11 mouse cellular contexts compared by ENCODE assay signal in the genomic region with DNA sequence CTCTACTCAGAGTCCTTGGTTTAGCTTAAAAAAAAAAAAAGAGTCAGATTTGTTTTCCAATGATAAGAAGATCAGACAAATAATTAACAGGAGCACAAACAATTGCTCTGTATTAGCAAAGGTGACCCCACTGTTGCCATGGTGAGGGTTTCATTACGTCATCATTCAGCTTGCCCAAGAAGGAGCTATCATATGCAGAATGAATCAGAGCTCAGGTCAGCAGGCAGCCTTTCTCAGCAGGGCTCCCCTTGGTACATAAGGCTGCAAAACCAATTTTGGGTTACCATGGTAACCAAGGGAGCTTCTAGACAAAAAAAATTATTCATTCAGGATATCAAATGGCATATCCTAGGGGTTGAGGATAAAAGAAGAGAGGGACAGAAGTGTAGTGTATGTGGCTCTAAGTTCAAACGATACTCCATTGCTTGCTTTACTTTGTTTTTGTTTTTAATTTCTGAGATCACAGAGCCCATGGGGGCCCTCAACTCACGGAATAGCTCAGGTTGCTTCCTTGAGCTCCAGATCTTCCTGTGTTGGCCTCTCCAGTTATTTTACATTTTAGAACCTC. TPM values are rescaled to one million over a fixed set of nuclear protein-coding genes. Genes with fewer than 3 reads are reported as not detected.
A peak's percentile ranks its signal among the peaks of the same experiment; 100 is the strongest.
DNase-seq lines count a peak whose midpoint lies in the region; ATAC-seq lines count a peak whose summit lies in the region.
"Had no signal": no experiment of that assay in that cellular context is flagged by ENCODE, and none has a peak within 500 bp of the region (broad histone marks: within the 10 kb centered on the region; RNA-seq: fewer than 3 reads in every experiment).

No protein-coding gene starts in this region.

- no peak overlapping the region for H3K9ac ChIP-seq in midbrain, embryonic 16.5 days (ENCODE audit: low read depth, low read length)
- H3K9ac ChIP-seq: heart, embryonic 15.5 days had no signal

- peak; percentile 76 for ATAC-seq in midbrain, embryonic 16.5 days

- peak; percentile 33 for DNase-seq in embryo, embryonic 10 days (ENCODE audit: low spot score)
- DNase-seq in embryo, embryonic 9.5 days (ENCODE audit: extremely low spot score): no peak
- DNase-seq in NIH3T3 (ENCODE audit: low read depth): peak; percentile 63
- DNase-seq in forelimb bud, embryonic 11.5 days (ENCODE audit: low read depth, low spot score): peak; percentile 14
- DNase-seq in right cerebral cortex, adult 2 months (ENCODE audit: low spot score in 2 of 2): no peak
- no peak for DNase-seq in lung, postnatal 14 days
- DNase-seq in right cerebral cortex, adult 18-20 months: no peak
- DNase-seq: cerebellum, adult 9-10 months; kidney, adult 8-10 months had no signal

- H3K9me3 ChIP-seq in midbrain, embryonic 16.5 days (replicated peaks; ENCODE audit: control insufficient read depth, low read length, poor library complexity, severe bottlenecking): no peaks in the 10 kb centered on the region
- H3K9me3 ChIP-seq: heart, embryonic 15.5 days had no signal

- no peak overlapping the region for H3K4me3 ChIP-seq in midbrain, embryonic 16.5 days (ENCODE audit: low read depth, low read length)
- H3K4me3 ChIP-seq: heart, embryonic 15.5 days had no signal

- peak overlapping the region; percentile 35 for H3K27ac ChIP-seq in midbrain, embryonic 16.5 days (ENCODE audit: low read length)
- H3K27ac ChIP-seq: heart, embryonic 15.5 days had no signal

- no peak overlapping the region for H3K4me2 ChIP-seq in midbrain, embryonic 16.5 days (ENCODE audit: low read length)
- H3K4me2 ChIP-seq: heart, embryonic 15.5 days had no signal

- WGBS in midbrain, embryonic 16.5 days: 26% methylated on average over 3 of the region's 3 CpGs

- H3K27me3 ChIP-seq in midbrain, embryonic 16.5 days (ENCODE audit: control insufficient read depth, insufficient read depth, low read depth, low read length): no peaks in the 10 kb centered on the region
- H3K27me3 ChIP-seq: heart, embryonic 15.5 days had no signal

- H3K4me1 ChIP-seq in midbrain, embryonic 16.5 days (ENCODE audit: control insufficient read depth, insufficient read depth, low read length): peaks cover 8% of the 10 kb centered on the region; the same call in 1 of the 2 replicates

- no peaks in the 10 kb centered on the region for H3K36me3 ChIP-seq in midbrain, embryonic 16.5 days (ENCODE audit: control insufficient read depth, insufficient read depth, low read length)
- H3K36me3 ChIP-seq: heart, embryonic 15.5 days had no signal

RNA-seq across cellular contexts. Expression of a gene that starts 2.2 kb away (rescaled TPM):
- 26.5 and 32.8 TPM in 2 replicates for polyA plus RNA-seq in midbrain, embryonic 16.5 days (2015; fragmentation: Nextera tagmentation; extraction: Ambion mirVana)

RNA-seq across cellular contexts. Expression of a gene that starts 29.0 kb away (rescaled TPM):
- polyA plus RNA-seq in midbrain, embryonic 16.5 days (2015; fragmentation: Nextera tagmentation; extraction: Ambion mirVana): 19.4 and 21.9 TPM in 2 replicates

RNA-seq across cellular contexts. Expression of a gene that starts 53.9 kb away (rescaled TPM):
- 62.0 and 65.1 TPM in 2 replicates for polyA plus RNA-seq in midbrain, embryonic 16.5 days (2015; fragmentation: Nextera tagmentation; extraction: Ambion mirVana)

Comparison
In these comparisons a context has a peak if more than half of its experiments do, and no peak if none do; other contexts are left out.
1. DNase-seq: peak in embryo, embryonic 10 days (single experiment), NIH3T3 (single experiment) and forelimb bud, embryonic 11.5 days (single experiment); none in embryo, embryonic 9.5 days (single experiment), right cerebral cortex, adult 2 months (0 of 2), lung, postnatal 14 days (single experiment) and right cerebral cortex, adult 18-20 months (single experiment).